Mouse (Mus musculus): ENCODE measurements around the gene Rpl14.

DNA sequence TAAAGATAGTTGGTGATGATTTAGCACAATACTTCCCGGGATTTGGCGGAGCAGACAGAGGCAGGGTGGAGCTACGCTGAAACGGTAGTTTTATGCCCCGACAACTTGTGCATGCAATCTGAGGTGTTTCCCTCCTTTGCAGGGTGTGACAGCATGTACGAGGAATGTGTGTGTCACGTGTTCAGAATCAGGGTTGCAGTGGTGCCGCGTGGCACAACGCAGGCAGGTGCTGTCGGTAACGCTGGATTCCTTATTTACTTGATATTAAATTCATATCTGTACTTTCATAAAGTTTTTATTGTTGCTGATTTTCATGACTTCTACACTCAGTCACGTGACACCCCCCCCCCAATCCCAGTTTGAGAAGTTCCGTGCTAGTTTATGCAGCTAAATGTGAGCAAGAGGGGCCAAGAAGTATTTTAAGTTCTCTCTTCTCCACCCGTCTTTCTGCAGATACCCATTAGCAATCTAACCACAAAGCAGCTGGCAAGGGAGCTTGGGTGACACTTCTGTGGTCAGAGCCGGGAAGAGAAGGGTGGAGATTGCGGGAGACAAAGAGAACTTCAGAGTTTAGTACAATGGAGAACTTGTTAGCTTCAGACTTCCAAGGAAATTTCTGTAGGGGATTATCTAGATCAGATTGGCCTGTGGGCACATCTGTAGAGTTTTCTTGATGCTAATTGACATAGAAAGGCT lies 42.3 kb upstream of the Rpl14 start:
- no peak for TF ChIP-seq POLR2A (IDR thresholded peaks at IDR 0.05; ENCODE audit: low read depth, low read length)
- no peak for TF ChIP-seq CTCF (conservative IDR thresholded peaks at IDR 0.05; ENCODE audit: insufficient read depth, insufficient read length, low read depth, low read length)
